Mouse (Mus musculus) G1E (cell line): Measurements from ENCODE around the gene Il12a.

ENCODE experiments used
- CTCF ChIP-seq: IDR thresholded peaks from 2 replicates; pipeline ENCODE4 v1.5.1; 2012; ENCODE audit warnings: low read depth, low read length, inconsistent platforms, mixed read lengths
- GATA1 ChIP-seq: IDR thresholded peaks from 2 replicates; pipeline ENCODE4 v1.6.1; 2012; ENCODE audit warnings: borderline replicate concordance, low read length, inconsistent platforms, mixed read lengths
- GATA2 ChIP-seq: IDR thresholded peaks from 2 replicates; pipeline ENCODE4 v1.6.1; 2012; ENCODE audit warnings: low read depth, low read length, inconsistent platforms, borderline replicate concordance

- TF ChIP-seq GATA1 (no peak), CTCF (no peak), GATA2 (no peak)
These were observed 8.2 kb downstream of the Il12a start for GRCm38 (mm10) chr3:68698601-68699000.
